Mouse (Mus musculus): Measurements from ENCODE around the gene Glt1d1.
A peak's percentile ranks its signal among the peaks of the same experiment; 100 is the strongest.
"Not testable (repeated sequence)": the region's sequence is repeated elsewhere in the genome, so short reads cannot be mapped to it uniquely, and the experiment has no call there.

The Glt1d1 gene

GRCm38 (mm10) chr5:127698525-127698924 lies 66.5 kb downstream of the Glt1d1 start:
- no peak for ATAC-seq (ENCODE audit: low TSS enrichment)

GRCm38 (mm10) chr5:127699679-127700078 lies 67.6 kb downstream of the Glt1d1 start:
- ATAC-seq (ENCODE audit: low TSS enrichment) = peak; percentile 82

GRCm38 (mm10) chr5:127700156-127700555 lies 68.1 kb downstream of the Glt1d1 start:
- ATAC-seq (ENCODE audit: low TSS enrichment) = no peak

GRCm38 (mm10) chr5:127703609-127704180 lies 71.6 kb downstream of the Glt1d1 start:
- ATAC-seq (ENCODE audit: low TSS enrichment) = no peak

GRCm38 (mm10) chr5:127705225-127705624 lies 73.2 kb downstream of the Glt1d1 start:
- ATAC-seq (ENCODE audit: low TSS enrichment) = no peak

GRCm38 (mm10) chr5:127705976-127706375 lies 73.9 kb downstream of the Glt1d1 start:
- peak; percentile 98 for ATAC-seq (ENCODE audit: low TSS enrichment)

- peak; percentile 60 for ATAC-seq (ENCODE audit: low TSS enrichment)
Observed at GRCm38 (mm10) chr5:127708143-127708542, 76.1 kb downstream of the Glt1d1 start.

GRCm38 (mm10) chr5:127714783-127715704 lies 83.0 kb downstream of the Glt1d1 start:
- ATAC-seq (ENCODE audit: low TSS enrichment) = no peak

GRCm38 (mm10) chr5:127720591-127721379 lies 88.7 kb downstream of the Glt1d1 start:
- ATAC-seq (ENCODE audit: low TSS enrichment) = no peak; the same call in 1 of the 2 replicates

GRCm38 (mm10) chr5:127722171-127722570 lies 90.1 kb downstream of the Glt1d1 start:
- not testable (repeated sequence) for ATAC-seq (ENCODE audit: low TSS enrichment)

GRCm38 (mm10) chr5:127730351-127730750 lies 98.3 kb downstream of the Glt1d1 start:
- ATAC-seq (ENCODE audit: low TSS enrichment) = no peak

GRCm38 (mm10) chr5:127741331-127741730 lies 109.3 kb downstream of the Glt1d1 start:
- peak; percentile 47; the same call in 1 of the 2 replicates for ATAC-seq (ENCODE audit: low TSS enrichment)

GRCm38 (mm10) chr5:127749540-127749939 lies 117.5 kb downstream of the Glt1d1 start:
- ATAC-seq (ENCODE audit: low TSS enrichment) = not testable (repeated sequence)

- no peak for ATAC-seq (ENCODE audit: low TSS enrichment)
Observed at GRCm38 (mm10) chr5:127751262-127751975, 119.4 kb downstream of the Glt1d1 start.

GRCm38 (mm10) chr5:127755594-127755993 lies 123.5 kb downstream of the Glt1d1 start:
- 0 out of 2 replicates have a peak, but pooled peaks have one; percentile 44 for ATAC-seq (ENCODE audit: low TSS enrichment)

- no peak for ATAC-seq (ENCODE audit: low TSS enrichment)
Observed at GRCm38 (mm10) chr5:127756011-127756410, 123.9 kb downstream of the Glt1d1 start.

- ATAC-seq (ENCODE audit: low TSS enrichment) = no peak
Observed at GRCm38 (mm10) chr5:127756671-127757423, 124.8 kb downstream of the Glt1d1 start.

- no peak for ATAC-seq (ENCODE audit: low TSS enrichment)
Observed at GRCm38 (mm10) chr5:127758576-127758975, 126.5 kb downstream of the Glt1d1 start.

Measured in frontal cortex, adult (tissue).